In genomic region chr19:15823688-15824371, GRCm38 (mm10) we compare ENCODE assay signal across 27 mouse cellular contexts.
DNase-seq lines count a peak whose midpoint lies in the region; ATAC-seq and TF ChIP-seq lines count a peak whose summit lies in the region.
"Had no signal": no experiment of that assay in that cellular context is flagged by ENCODE, and none has a peak within 500 bp of the region (broad histone marks: within the 10 kb centered on the region; RNA-seq: fewer than 3 reads in every experiment).

No protein-coding gene starts in this region.

- no peak overlapping the region for H3K9ac ChIP-seq in liver, postnatal 0 days (replicated peaks)
- no peak overlapping the region for H3K9ac ChIP-seq in liver, embryonic 12.5 days
- no peak overlapping the region for H3K9ac ChIP-seq in CH12.LX (ENCODE audit: insufficient read depth, low read depth)
- H3K9ac ChIP-seq in hindbrain, embryonic 12.5 days = no peak overlapping the region
- H3K9ac ChIP-seq: heart, embryonic 13.5 days; hindbrain, embryonic 15.5 days; limb, embryonic 13.5 days; liver, embryonic 13.5 days; midbrain, embryonic 12.5 days; neural tube, embryonic 15.5 days had no signal

- no peak for TF ChIP-seq CTCF in liver, postnatal 0 days (IDR thresholded peaks at IDR 0.05; ENCODE audit: low read depth)
- TF ChIP-seq CTCF in CH12.LX (conservative IDR thresholded peaks at IDR 0.05 in 1 of 2, IDR thresholded peaks at IDR 0.05 in 1 of 2; ENCODE audit: low read depth in 2 of 2, low read length in 2 of 2) = no peak

- dilution Hi-C loops in CH12.LX (cut with MboI; ENCODE audit: extremely low pct_ligation_motif_present, extremely low pct_unique_long_range_greater_than_20kb, low sequenced_read_pairs) = no loop called here

- H3K9me3 ChIP-seq in liver, postnatal 0 days (ENCODE audit: low read length) = no peaks in the 10 kb centered on the region
- no peaks in the 10 kb centered on the region for H3K9me3 ChIP-seq in liver, embryonic 12.5 days (replicated peaks)
- no peaks in the 10 kb centered on the region for H3K9me3 ChIP-seq in CH12.LX (replicated peaks; ENCODE audit: low read length)
- no peaks in the 10 kb centered on the region for H3K9me3 ChIP-seq in hindbrain, embryonic 12.5 days (replicated peaks)
- H3K9me3 ChIP-seq: embryonic facial prominence, embryonic 10.5 days; heart, embryonic 13.5 days; hindbrain, embryonic 15.5 days; limb, embryonic 13.5 days; liver, embryonic 13.5 days; midbrain, embryonic 12.5 days; neural tube, embryonic 15.5 days had no signal

- 45% methylated on average over 6 of the region's 6 CpGs for WGBS in liver, postnatal 0 days (ENCODE audit: insufficient replicate concordance)
- 56% methylated on average over 6 of the region's 6 CpGs for WGBS in liver, embryonic 12.5 days (ENCODE audit: insufficient replicate concordance)
- WGBS in hindbrain, embryonic 12.5 days = 84% methylated on average over 6 of the region's 6 CpGs

- no peak overlapping the region for H3K4me3 ChIP-seq in liver, postnatal 0 days (ENCODE audit: low read depth, low read length)
- H3K4me3 ChIP-seq in liver, embryonic 12.5 days = no peak overlapping the region
- no peak overlapping the region for H3K4me3 ChIP-seq in CH12.LX (replicated peaks in 1 of 3; ENCODE audit: low read depth in 2 of 3, low read length in 2 of 3, poor library complexity in 1 of 3)
- H3K4me3 ChIP-seq in hindbrain, embryonic 12.5 days = no peak overlapping the region
- H3K4me3 ChIP-seq: embryonic facial prominence, embryonic 10.5 days; heart, adult 2 months; heart, embryonic 13.5 days; hindbrain, embryonic 15.5 days; limb, embryonic 13.5 days; liver, embryonic 13.5 days; midbrain, embryonic 12.5 days; neural tube, embryonic 15.5 days had no signal

- no peaks in the 10 kb centered on the region for H3K79me2 ChIP-seq in CH12.LX (replicated peaks; ENCODE audit: control insufficient read depth, extremely low read depth, insufficient read depth, poor library complexity, severe bottlenecking)

- ATAC-seq in liver, postnatal 0 days = peak; percentile 51; the same call in 1 of the 2 replicates
- no peak for ATAC-seq in liver, embryonic 12.5 days
- peak; percentile 72 for ATAC-seq in common myeloid progenitor, adult 5-6 weeks (replicated peaks; ENCODE audit: low read depth, poor library complexity, severe bottlenecking)
- ATAC-seq in hindbrain, embryonic 12.5 days (ENCODE audit: low FRiP score) = no peak
- ATAC-seq: forebrain, embryonic 16.5 days; intestine, postnatal 0 days; lung, postnatal 0 days had no signal

- no peak for TF ChIP-seq POLR2A in CH12.LX (IDR thresholded peaks at IDR 0.05; ENCODE audit: low read depth, low read length)

- H3K4me2 ChIP-seq in liver, postnatal 0 days (ENCODE audit: low read depth, low read length) = no peak overlapping the region
- no peak overlapping the region for H3K4me2 ChIP-seq in liver, embryonic 12.5 days
- peak overlapping the region; percentile 3; the same call in 1 of the 2 replicates for H3K4me2 ChIP-seq in CH12.LX (ENCODE audit: insufficient read depth, low read depth, poor library complexity, severe bottlenecking)
- no peak overlapping the region for H3K4me2 ChIP-seq in hindbrain, embryonic 12.5 days (replicated peaks)
- H3K4me2 ChIP-seq: heart, embryonic 13.5 days; hindbrain, embryonic 15.5 days; limb, embryonic 13.5 days; liver, embryonic 13.5 days; midbrain, embryonic 12.5 days; neural tube, embryonic 15.5 days had no signal

- no peak overlapping the region; the same call in 1 of the 2 replicates for H3K27ac ChIP-seq in liver, postnatal 0 days (ENCODE audit: low read depth)
- no peak overlapping the region for H3K27ac ChIP-seq in liver, embryonic 12.5 days
- no peak overlapping the region for H3K27ac ChIP-seq in CH12.LX (ENCODE audit: insufficient read depth, low read depth)
- H3K27ac ChIP-seq in hindbrain, embryonic 12.5 days = no peak overlapping the region
- H3K27ac ChIP-seq: embryonic facial prominence, embryonic 10.5 days; heart, adult 2 months; heart, embryonic 13.5 days; hindbrain, embryonic 15.5 days; limb, embryonic 13.5 days; liver, embryonic 13.5 days; midbrain, embryonic 12.5 days; neural tube, embryonic 15.5 days; stomach, postnatal 0 days had no signal

- peaks cover 8% of the 10 kb centered on the region for H3K4me1 ChIP-seq in liver, postnatal 0 days (ENCODE audit: insufficient read depth)
- no peaks in the 10 kb centered on the region for H3K4me1 ChIP-seq in liver, embryonic 12.5 days
- peaks cover 6 to 19% of the 10 kb centered on the region in 2 experiments; a peak in 3 of 4 replicates for H3K4me1 ChIP-seq in CH12.LX (ENCODE audit: control insufficient read depth in 1 of 2, insufficient read depth in 2 of 2)
- no peaks in the 10 kb centered on the region for H3K4me1 ChIP-seq in hindbrain, embryonic 12.5 days
- H3K4me1 ChIP-seq: embryonic facial prominence, embryonic 10.5 days; heart, embryonic 13.5 days; hindbrain, embryonic 15.5 days; midbrain, embryonic 12.5 days had no signal

- no peaks in the 10 kb centered on the region for H3K36me3 ChIP-seq in liver, postnatal 0 days (replicated peaks; ENCODE audit: insufficient read depth, low read length)
- H3K36me3 ChIP-seq in liver, embryonic 12.5 days = no peaks in the 10 kb centered on the region
- H3K36me3 ChIP-seq in CH12.LX (replicated peaks in 1 of 2; ENCODE audit: control insufficient read depth in 1 of 2, insufficient read depth in 1 of 2, low read length in 1 of 2) = no peaks in the 10 kb centered on the region
- H3K36me3 ChIP-seq in splenic B cell, adult 2 months (ENCODE audit: control insufficient read depth, insufficient read depth, low read length, poor library complexity, severe bottlenecking) = no peaks in the 10 kb centered on the region
- H3K36me3 ChIP-seq in hindbrain, embryonic 12.5 days = no peaks in the 10 kb centered on the region
- H3K36me3 ChIP-seq: embryonic facial prominence, embryonic 10.5 days; heart, embryonic 13.5 days; hindbrain, embryonic 15.5 days; limb, embryonic 13.5 days; liver, embryonic 13.5 days; midbrain, embryonic 12.5 days; neural tube, embryonic 15.5 days had no signal

- no peak for DNase-seq in liver, postnatal 0 days
- peak; percentile 55 for DNase-seq in CH12.LX (ENCODE audit: extremely low read depth)
- DNase-seq in splenic B cell, adult 2 months (ENCODE audit: low read depth, low spot score) = peak; percentile 63
- no peak for DNase-seq in right cerebral cortex, adult 2 months (ENCODE audit: low spot score in 2 of 2)
- DNase-seq: adrenal gland, postnatal 14 days; cerebellum, adult 9-10 months; gastrocnemius, postnatal 14 days; heart, adult 2 months; kidney, postnatal 36 days; liver, embryonic 13.5 days; right cerebral cortex, postnatal 25 days; spleen, adult 18-20 months; thymus, adult 2 months; thymus, postnatal 4 days had no signal

- TF ChIP-seq RAD21 in CH12.LX (IDR thresholded peaks at IDR 0.05; ENCODE audit: low read depth, low read length) = no peak

- no peaks in the 10 kb centered on the region for H3K27me3 ChIP-seq in liver, postnatal 0 days (ENCODE audit: insufficient read depth, low read length)
- no peaks in the 10 kb centered on the region for H3K27me3 ChIP-seq in liver, embryonic 12.5 days (replicated peaks)
- H3K27me3 ChIP-seq in CH12.LX (replicated peaks) = no peaks in the 10 kb centered on the region
- H3K27me3 ChIP-seq in splenic B cell, adult 2 months (ENCODE audit: control insufficient read depth, insufficient read depth, low read length, poor library complexity, severe bottlenecking) = no peaks in the 10 kb centered on the region
- H3K27me3 ChIP-seq in hindbrain, embryonic 12.5 days = no peaks in the 10 kb centered on the region
- H3K27me3 ChIP-seq: heart, embryonic 13.5 days; hindbrain, embryonic 15.5 days; limb, embryonic 13.5 days; liver, embryonic 13.5 days; midbrain, embryonic 12.5 days; neural tube, embryonic 15.5 days had no signal

- TF ChIP-seq EP300 in liver, postnatal 0 days (IDR thresholded peaks at IDR 0.05; ENCODE audit: low read depth) = no peak
- no peak for TF ChIP-seq EP300 in CH12.LX (IDR thresholded peaks at IDR 0.05; ENCODE audit: low read length)

- in situ Hi-C loops in CH12.LX (cut with MboI; ENCODE audit: low pct_ligation_motif_present, low pct_unique_long_range_greater_than_20kb, low sequenced_read_pairs) = no loop called here

TF ChIP-seq in CH12.LX, 34 proteins besides CTCF, POLR2A, EP300 and RAD21:
- TF ChIP-seq USF2 (conservative IDR thresholded peaks at IDR 0.05; ENCODE audit: low read depth, low read length) (0 out of 2 replicates have a peak, but pooled peaks have one; percentile 11), MXI1 (IDR thresholded peaks at IDR 0.05; ENCODE audit: low read depth, low read length) (no peak), BHLHE40 (IDR thresholded peaks at IDR 0.05; ENCODE audit: low read depth, low read length) (0 out of 2 replicates have a peak, but pooled peaks have one; percentile 31), CHD2 (IDR thresholded peaks at IDR 0.05; ENCODE audit: low read length) (peak; percentile 27; the same call in 1 of the 2 replicates), ETS1 (conservative IDR thresholded peaks at IDR 0.05; ENCODE audit: low read depth, low read length) (no peak), MEF2A (IDR thresholded peaks at IDR 0.05; ENCODE audit: borderline replicate concordance, low read depth, low read length) (0 out of 2 replicates have a peak, but pooled peaks have one; percentile 16), USF1 (IDR thresholded peaks at IDR 0.05; ENCODE audit: low read depth, low read length) (peak; percentile 51)

Comparison
In these comparisons a context has a peak if more than half of its experiments do, and no peak if none do; other contexts are left out.
1. ATAC-seq: peak in liver, postnatal 0 days (single experiment) and common myeloid progenitor, adult 5-6 weeks (single experiment); none in liver, embryonic 12.5 days (single experiment) and hindbrain, embryonic 12.5 days (single experiment).
2. DNase-seq: peak in CH12.LX (single experiment) and splenic B cell, adult 2 months (single experiment); none in liver, postnatal 0 days (single experiment) and right cerebral cortex, adult 2 months (0 of 2).